Mouse (Mus musculus) G1E (cell line): ENCODE measurements around the gene Wdr47. TPM values are rescaled to one million over a fixed set of nuclear protein-coding genes. Genes with fewer than 3 reads are reported as not detected.
"Not testable (repeated sequence)": the region's sequence is repeated elsewhere in the genome, so short reads cannot be mapped to it uniquely, and the experiment has no call there.

ENCODE experiments used
- ATAC-seq: 2 replicates; pipeline ENCODE4 v1.8.0; 2016; ENCODE audit warnings: mild to moderate bottlenecking; ENCODE audit not compliant: insufficient number of reproducible peaks, poor library complexity, low FRiP score, severe bottlenecking; ENCODE audit errors: extremely low read depth
- DNase-seq: peaks from one replicate; pipeline ENCODE4 v3.0.0; 2012; ENCODE audit warnings: low spot score
- H3K27me3 ChIP-seq: 2 replicates; pipeline ENCODE4 v1.6.1; 2012; ENCODE audit warnings: mild to moderate bottlenecking, low read length, inconsistent platforms; ENCODE audit not compliant: insufficient read depth
- H3K36me3 ChIP-seq: replicated peaks from 2 replicates; pipeline ENCODE3; 2012; ENCODE audit warnings: mild to moderate bottlenecking, inconsistent platforms
- H3K4me1 ChIP-seq: 2 replicates; pipeline ENCODE4 v1.6.1; 2012; ENCODE audit warnings: low read depth, low read length, inconsistent platforms, mixed read lengths; ENCODE audit not compliant: insufficient read depth
- H3K4me3 ChIP-seq: 2 replicates; pipeline ENCODE4 v1.5.1; 2012; ENCODE audit warnings: low read depth, mild to moderate bottlenecking, inconsistent platforms, low read length, moderate library complexity, mixed read lengths
- H3K9me3 ChIP-seq: replicated peaks from 2 replicates; pipeline ENCODE4 v1.6.1; 2012; ENCODE audit warnings: inconsistent platforms
- CTCF ChIP-seq: IDR thresholded peaks from 2 replicates; pipeline ENCODE4 v1.5.1; 2012; ENCODE audit warnings: low read depth, low read length, inconsistent platforms, mixed read lengths
- GATA1 ChIP-seq: IDR thresholded peaks from 2 replicates; pipeline ENCODE4 v1.6.1; 2012; ENCODE audit warnings: borderline replicate concordance, low read length, inconsistent platforms, mixed read lengths
- GATA2 ChIP-seq: IDR thresholded peaks from 2 replicates; pipeline ENCODE4 v1.6.1; 2012; ENCODE audit warnings: low read depth, low read length, inconsistent platforms, borderline replicate concordance
- POLR2AphosphoS5 ChIP-seq: IDR thresholded peaks from 2 replicates; pipeline ENCODE4 v1.6.1; 2012; ENCODE audit warnings: low read depth, low read length, inconsistent platforms; ENCODE audit not compliant: insufficient replicate concordance
- TAL1 ChIP-seq: conservative IDR thresholded peaks from 2 replicates; pipeline ENCODE4 v1.6.1; 2012; ENCODE audit warnings: low read depth, low read length, inconsistent platforms, mixed read lengths
- polyA plus RNA-seq: library from polyadenylated mRNA; stranded (reverse); fragments of >175 nt; gene quantifications from 2 replicates; pipeline ENCODE4 v1.2.3, GENCODE M21; 2012
- total RNA-seq, 2 experiments: library from RNA; stranded (forward) in 1 of 2; stranded (reverse) in 1 of 2; fragments of 200-1000 nt in 1 of 2; fragments of >200 nt in 1 of 2; fragmentation: Nextera tagmentation in 1 of 2; gene quantifications; 2 replicates each; pipeline ENCODE4 v1.2.3; 2014 to 2017

Wdr47 gene
- total and polyA plus RNA-seq, 3 experiments: 1.2 to 10.3 (median 4.4) TPM

- ATAC-seq: peak; percentile 55
- TF ChIP-seq TAL1 (no peak), POLR2AphosphoS5 (no peak), GATA1 (no peak), CTCF (0 out of 2 replicates have a peak, but pooled peaks have one; percentile 8), GATA2 (no peak)
These were observed 28.3 kb upstream of the Wdr47 start for GRCm38 (mm10) chr3:108562777-108563271.

GRCm38 (mm10) chr3:108563309-108563708 lies 27.8 kb upstream of the Wdr47 start:
- peak; percentile 26; the same call in 1 of the 2 replicates for ATAC-seq
- H3K9me3 ChIP-seq: no peaks in the 10 kb centered on the region
- peaks cover 5% of the 10 kb centered on the region for H3K27me3 ChIP-seq
- peak; percentile 69 for DNase-seq
- peak overlapping the region; percentile 84 for H3K4me3 ChIP-seq
- TF ChIP-seq CTCF (peak; percentile 22), GATA2 (no peak), GATA1 (no peak)
- H3K36me3 ChIP-seq: peaks cover 26% of the 10 kb centered on the region
- H3K4me1 ChIP-seq: peaks cover 42% of the 10 kb centered on the region

More at GRCm38 (mm10) chr3:108562777-108563271, 28.3 kb upstream of the Wdr47 start:
- H3K9me3 ChIP-seq: no peaks in the 10 kb centered on the region
- peak overlapping the region; percentile 84 for H3K4me3 ChIP-seq
- no peak for DNase-seq
- H3K27me3 ChIP-seq: peaks cover 2% of the 10 kb centered on the region
- peaks cover 41% of the 10 kb centered on the region for H3K4me1 ChIP-seq
- H3K36me3 ChIP-seq: peaks cover 31% of the 10 kb centered on the region

GRCm38 (mm10) chr3:108567990-108568877 lies 22.8 kb upstream of the Wdr47 start:
- H3K4me3 ChIP-seq: no peak overlapping the region

GRCm38 (mm10) chr3:108569636-108570035 lies 21.4 kb upstream of the Wdr47 start:
- H3K4me1 ChIP-seq: peaks cover 22% of the 10 kb centered on the region
- not testable (repeated sequence) for H3K27me3 ChIP-seq, ATAC-seq, H3K4me3 ChIP-seq, H3K9me3 ChIP-seq, DNase-seq, H3K36me3 ChIP-seq

More at GRCm38 (mm10) chr3:108567990-108568877, 22.8 kb upstream of the Wdr47 start:
- no peak for TF ChIP-seq CTCF
- TF ChIP-seq GATA1: no peak
- TF ChIP-seq POLR2AphosphoS5: no peak
- no peak for TF ChIP-seq GATA2
- TF ChIP-seq TAL1: no peak
- no peaks in the 10 kb centered on the region for H3K9me3 ChIP-seq
- H3K27me3 ChIP-seq: peaks cover 8% of the 10 kb centered on the region
- H3K4me1 ChIP-seq: peaks cover 26% of the 10 kb centered on the region
- DNase-seq (no peak), ATAC-seq (no peak)
- no peaks in the 10 kb centered on the region for H3K36me3 ChIP-seq

GRCm38 (mm10) chr3:108570813-108571212 lies 20.3 kb upstream of the Wdr47 start:
- TF ChIP-seq TAL1 (no peak), GATA2 (no peak), CTCF (no peak), GATA1 (no peak), POLR2AphosphoS5 (no peak)
- ATAC-seq (no peak), DNase-seq (no peak)
- Histone ChIP-seq H3K9me3 (no peaks in the 10 kb centered on the region), H3K36me3 (peaks cover 12% of the 10 kb centered on the region), H3K27me3 (peaks cover 8% of the 10 kb centered on the region), H3K4me1 (peaks cover 22% of the 10 kb centered on the region), H3K4me3 (no peak overlapping the region)

GRCm38 (mm10) chr3:108571443-108572294 lies 19.4 kb upstream of the Wdr47 start, which contains the start of gene Taf13:
Gene Taf13 (plus strand): TSS chr3:108571698.
- H3K4me1 ChIP-seq: peaks cover 22% of the 10 kb centered on the region
- DNase-seq: peak; percentile 88
- ATAC-seq: peak; percentile 99
- no peaks in the 10 kb centered on the region for H3K9me3 ChIP-seq
- peak; percentile 90 for TF ChIP-seq POLR2AphosphoS5
- no peak for TF ChIP-seq CTCF
- peak within 1 kb of the TSS; percentile 76 for H3K4me3 ChIP-seq
- peaks cover 8% of the 10 kb centered on the region for H3K27me3 ChIP-seq
- peaks cover 12% of the 10 kb centered on the region for H3K36me3 ChIP-seq
